Mouse (Mus musculus): ENCODE data around the gene Klri2. TPM values are rescaled to one million over a fixed set of nuclear protein-coding genes. Genes with fewer than 3 reads are reported as not detected.
"Not testable (repeated sequence)": the region's sequence is repeated elsewhere in the genome, so short reads cannot be mapped to it uniquely, and the experiment has no call there.

Gene Klri2
- polyA plus RNA-seq, 1 experiment, result 0.06 TPM

DNA sequence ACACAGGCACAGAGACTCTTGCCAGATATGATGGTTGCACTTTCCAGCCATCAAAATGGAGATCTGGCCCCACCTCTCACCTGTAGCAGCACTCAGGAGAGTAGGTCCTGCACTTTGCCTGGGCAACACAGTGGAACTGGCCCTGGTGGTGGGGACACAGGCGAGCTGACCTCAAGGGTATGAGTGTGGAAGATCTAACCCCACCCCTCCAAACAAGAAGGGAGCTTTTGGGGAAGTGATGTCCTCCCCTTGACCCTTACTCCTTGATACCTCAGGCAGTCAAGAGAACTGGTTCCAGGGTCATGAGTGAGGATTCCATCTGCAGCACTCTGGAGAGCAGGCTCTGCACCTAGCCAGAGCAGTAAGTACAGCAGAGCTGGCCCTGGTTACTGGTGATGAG lies 18.9 kb downstream of the Klri2 start:
- Histone ChIP-seq H3K27ac (ENCODE audit: insufficient read depth, low read depth, low read length) (no peak overlapping the region), H3K4me3 (ENCODE audit: insufficient read depth, low read depth, low read length) (no peak overlapping the region), H3K36me3 (ENCODE audit: control insufficient read depth, insufficient read depth, low read length) (no peaks in the 10 kb centered on the region), H3K27me3 (replicated peaks; ENCODE audit: control insufficient read depth, insufficient read depth, low read length) (no peaks in the 10 kb centered on the region), H3K4me1 (ENCODE audit: control insufficient read depth, insufficient read depth, low read length) (no peaks in the 10 kb centered on the region)
- WGBS, result 79% methylated on average over 1 of the region's 1 CpGs
- no peak for TF ChIP-seq CTCF (conservative IDR thresholded peaks at IDR 0.05; ENCODE audit: insufficient read depth, insufficient read length, low read depth, low read length)
- TF ChIP-seq POLR2A (IDR thresholded peaks at IDR 0.05; ENCODE audit: low read depth, low read length), result no peak
- DNase-seq, result no peak

DNA sequence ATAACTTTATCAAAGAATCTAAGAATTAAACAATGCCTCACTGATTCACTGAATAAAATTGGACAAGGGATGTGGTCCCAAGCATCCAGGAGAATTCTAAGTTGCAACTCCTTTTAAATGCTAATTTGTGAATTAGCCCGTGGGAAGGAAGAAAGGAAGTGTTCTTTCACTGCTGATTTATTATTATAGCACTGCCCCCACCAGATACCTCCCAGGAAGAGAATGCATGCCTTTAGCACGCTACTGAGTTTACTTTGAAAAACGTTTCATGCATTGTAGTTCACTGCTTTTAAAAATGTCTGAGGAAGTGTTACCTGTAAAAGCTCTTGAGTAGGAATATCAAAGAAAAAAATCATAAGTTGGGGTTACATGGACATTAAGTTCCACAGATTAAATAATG lies 19.8 kb downstream of the Klri2 start:
- TF ChIP-seq CTCF (conservative IDR thresholded peaks at IDR 0.05; ENCODE audit: insufficient read depth, insufficient read length, low read depth, low read length) (no peak), POLR2A (IDR thresholded peaks at IDR 0.05; ENCODE audit: low read depth, low read length) (no peak)
- H3K27ac ChIP-seq (ENCODE audit: insufficient read depth, low read depth, low read length), result no peak overlapping the region
- H3K36me3 ChIP-seq (ENCODE audit: control insufficient read depth, insufficient read depth, low read length), result no peaks in the 10 kb centered on the region
- WGBS, result 5% methylated on average over 3 of the region's 3 CpGs
- no peaks in the 10 kb centered on the region for H3K4me1 ChIP-seq (ENCODE audit: control insufficient read depth, insufficient read depth, low read length)
- DNase-seq, result no peak
- no peaks in the 10 kb centered on the region for H3K27me3 ChIP-seq (replicated peaks; ENCODE audit: control insufficient read depth, insufficient read depth, low read length)
- H3K4me3 ChIP-seq (ENCODE audit: insufficient read depth, low read depth, low read length), result no peak overlapping the region

DNA sequence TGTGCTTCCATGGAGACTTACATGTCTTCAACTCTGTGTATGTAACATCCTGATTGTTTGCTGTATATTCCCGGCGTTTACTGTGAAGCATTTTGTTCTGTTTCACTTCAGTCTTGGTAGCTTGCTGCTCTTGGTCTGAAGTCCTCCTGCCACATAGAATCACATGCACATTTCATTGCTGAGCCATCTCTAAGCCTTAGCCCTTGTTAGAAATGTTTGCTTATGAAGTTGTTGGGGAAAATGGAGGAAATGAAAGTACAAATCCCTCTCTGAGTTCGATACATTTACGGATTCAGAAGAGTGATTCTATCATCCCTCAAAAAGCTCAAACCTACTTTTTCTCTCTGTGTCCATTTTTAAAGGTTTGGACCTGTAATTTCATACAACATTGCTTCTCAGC lies 23.3 kb downstream of the Klri2 start, which contains the start of gene Klri1:
TSS of gene Klri1 (minus strand) at position 101 of the 400 bp plus-strand sequence.
- H3K36me3 ChIP-seq (ENCODE audit: control insufficient read depth, insufficient read depth, low read length), result no peaks in the 10 kb centered on the region
- no peaks in the 10 kb centered on the region for H3K27me3 ChIP-seq (replicated peaks; ENCODE audit: control insufficient read depth, insufficient read depth, low read length)
- H3K27ac ChIP-seq (ENCODE audit: insufficient read depth, low read depth, low read length), result no peak within 1 kb of the TSS
- no peaks in the 10 kb centered on the region for H3K4me1 ChIP-seq (ENCODE audit: control insufficient read depth, insufficient read depth, low read length)
- TF ChIP-seq CTCF (conservative IDR thresholded peaks at IDR 0.05; ENCODE audit: insufficient read depth, insufficient read length, low read depth, low read length), result no peak
- TF ChIP-seq POLR2A (IDR thresholded peaks at IDR 0.05; ENCODE audit: low read depth, low read length), result no peak
- 94% methylated on average over 4 of the region's 4 CpGs for WGBS
- H3K4me3 ChIP-seq (ENCODE audit: insufficient read depth, low read depth, low read length), result no peak within 1 kb of the TSS
- DNase-seq, result no peak

DNA sequence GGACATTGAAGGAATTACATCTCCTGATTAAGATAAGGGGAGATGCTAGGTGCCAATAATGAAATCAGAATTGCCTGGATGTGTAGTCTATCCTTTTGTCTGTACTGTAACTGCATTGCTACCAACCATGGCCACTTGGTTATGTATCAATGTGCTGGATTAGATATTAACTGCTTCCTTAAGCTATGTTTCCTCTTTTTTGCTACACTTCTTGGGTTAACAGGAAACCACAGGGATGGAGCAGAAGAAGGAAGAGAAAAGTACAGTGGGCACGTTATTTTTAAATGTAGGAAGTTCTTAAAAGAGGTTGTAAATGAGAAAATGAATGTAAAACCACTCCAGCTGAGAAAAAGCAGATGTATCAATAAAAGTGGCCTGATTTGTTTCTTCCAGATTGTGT lies 26.7 kb downstream of the Klri2 start:
- no peaks in the 10 kb centered on the region for H3K36me3 ChIP-seq (ENCODE audit: control insufficient read depth, insufficient read depth, low read length)
- 13% methylated on average over 1 of the region's 1 CpGs for WGBS
- no peak overlapping the region for H3K27ac ChIP-seq (ENCODE audit: insufficient read depth, low read depth, low read length)
- no peak overlapping the region for H3K4me3 ChIP-seq (ENCODE audit: insufficient read depth, low read depth, low read length)
- no peaks in the 10 kb centered on the region for H3K27me3 ChIP-seq (replicated peaks; ENCODE audit: control insufficient read depth, insufficient read depth, low read length)
- DNase-seq, result peak; percentile 5
- no peaks in the 10 kb centered on the region for H3K4me1 ChIP-seq (ENCODE audit: control insufficient read depth, insufficient read depth, low read length)
- TF ChIP-seq CTCF (conservative IDR thresholded peaks at IDR 0.05; ENCODE audit: insufficient read depth, insufficient read length, low read depth, low read length), result no peak
- TF ChIP-seq POLR2A (IDR thresholded peaks at IDR 0.05; ENCODE audit: low read depth, low read length), result no peak

DNA sequence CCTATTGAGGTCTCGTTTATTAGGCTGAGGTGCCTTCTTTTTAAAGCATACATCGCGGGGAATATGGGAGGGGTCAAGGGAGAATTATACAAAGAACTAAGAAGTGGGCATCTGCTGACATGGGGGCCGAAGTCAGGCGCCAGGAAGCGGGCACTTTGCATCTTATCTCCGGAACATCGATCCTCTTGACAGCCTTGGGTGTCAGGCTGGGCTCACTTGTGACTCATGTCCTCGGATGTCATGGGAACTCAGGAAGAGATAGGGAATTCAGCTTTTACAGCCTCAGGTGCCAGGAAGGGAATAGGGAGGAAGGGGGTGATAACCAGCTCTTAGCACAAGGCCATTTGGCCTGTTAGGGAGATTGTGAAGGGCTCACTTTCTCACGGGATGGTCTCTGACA lies 48.8 kb downstream of the Klri2 start:
- not testable (repeated sequence) for H3K27ac ChIP-seq (ENCODE audit: insufficient read depth, low read depth, low read length); H3K4me1 ChIP-seq (ENCODE audit: control insufficient read depth, insufficient read depth, low read length); H3K4me3 ChIP-seq (ENCODE audit: insufficient read depth, low read depth, low read length); H3K36me3 ChIP-seq (ENCODE audit: control insufficient read depth, insufficient read depth, low read length); DNase-seq; H3K27me3 ChIP-seq (replicated peaks; ENCODE audit: control insufficient read depth, insufficient read depth, low read length)
- 52% methylated on average over 10 of the region's 10 CpGs for WGBS

DNA sequence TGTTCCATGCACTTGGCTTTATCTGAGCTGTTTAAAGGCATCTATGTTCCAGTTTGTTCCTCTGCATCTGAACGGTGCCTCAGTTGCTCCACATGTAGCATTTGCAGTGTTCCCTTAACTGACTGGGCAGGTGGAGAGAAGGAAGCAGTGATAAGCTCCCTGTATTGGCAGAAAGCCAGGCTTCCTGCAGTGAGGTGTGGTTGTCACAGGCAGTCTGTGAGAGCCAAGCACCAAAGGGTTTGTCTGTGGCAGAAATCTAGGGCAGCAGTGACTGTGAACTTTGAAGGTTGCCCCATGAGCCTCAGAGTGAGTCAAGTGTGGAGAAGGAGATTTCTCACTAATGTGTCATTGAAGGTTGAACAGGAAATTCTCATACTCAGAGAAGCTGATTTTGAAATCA lies 59.9 kb downstream of the Klri2 start:
- H3K36me3 ChIP-seq (ENCODE audit: control insufficient read depth, insufficient read depth, low read length), result no peaks in the 10 kb centered on the region
- no peak for TF ChIP-seq POLR2A (IDR thresholded peaks at IDR 0.05; ENCODE audit: low read depth, low read length)
- TF ChIP-seq CTCF (conservative IDR thresholded peaks at IDR 0.05; ENCODE audit: insufficient read depth, insufficient read length, low read depth, low read length), result no peak
- no peak overlapping the region for H3K27ac ChIP-seq (ENCODE audit: insufficient read depth, low read depth, low read length)
- peak; percentile 5 for DNase-seq
- WGBS, result 72% methylated on average over 1 of the region's 1 CpGs
- H3K4me1 ChIP-seq (ENCODE audit: control insufficient read depth, insufficient read depth, low read length), result no peaks in the 10 kb centered on the region
- no peaks in the 10 kb centered on the region for H3K27me3 ChIP-seq (replicated peaks; ENCODE audit: control insufficient read depth, insufficient read depth, low read length)
- no peak overlapping the region for H3K4me3 ChIP-seq (ENCODE audit: insufficient read depth, low read depth, low read length)

Other genes starting within 250 kb of the Klri2 start
- 0.03 and 0.17 TPM in 2 replicates for gene Olr1, start 233.3 kb downstream of the Klri2 start, polyA plus RNA-seq (2012; rRNA removed)
- 124 and 212 TPM in 2 replicates for gene Tmem52b, start 227.9 kb downstream of the Klri2 start, polyA plus RNA-seq (2012; rRNA removed)
- 648 and 804 TPM in 2 replicates for gene Gabarapl1, start 207.3 kb downstream of the Klri2 start, polyA plus RNA-seq (2012; rRNA removed)
- gene Klre1, start 162.6 kb downstream of the Klri2 start, polyA plus RNA-seq (2012; rRNA removed), result 0.30 TPM in 1 of 2 replicates, not detected in the other
- 0.72 TPM in 1 of 2 replicates, not detected in the other for gene Klrd1, start 148.7 kb downstream of the Klri2 start, polyA plus RNA-seq (2012; rRNA removed)
- 0.18 and 0.41 TPM in 2 replicates for gene Klrk1, start 116.6 kb downstream of the Klri2 start, polyA plus RNA-seq (2012; rRNA removed)
- gene Klrc3, start 97.1 kb downstream of the Klri2 start, polyA plus RNA-seq (2012; rRNA removed), result 0.17 TPM in 1 of 2 replicates, not detected in the other
- gene Klrc2, start 79.8 kb downstream of the Klri2 start, polyA plus RNA-seq (2012; rRNA removed), result 0.06 and 0.26 TPM in 2 replicates
- 0.34 TPM in 1 of 2 replicates, not detected in the other for gene Klrc1, start 61.5 kb downstream of the Klri2 start, polyA plus RNA-seq (2012; rRNA removed)
- gene Klri1, start 23.4 kb downstream of the Klri2 start, polyA plus RNA-seq (2012; rRNA removed), result not detected in 2 replicates
- gene Gm156, start 43.8 kb upstream of the Klri2 start, polyA plus RNA-seq (2012; rRNA removed), result not detected in 2 replicates
- not detected in 2 replicates for gene Gm17631, start 122.2 kb upstream of the Klri2 start, polyA plus RNA-seq (2012; rRNA removed)
- gene Klra17, start 136.2 kb upstream of the Klri2 start, polyA plus RNA-seq (2012; rRNA removed), result 0.11 TPM in 1 of 2 replicates, not detected in the other
- gene Klra5, start 177.2 kb upstream of the Klri2 start, polyA plus RNA-seq (2012; rRNA removed), result not detected in 2 replicates